Mouse (Mus musculus): ENCODE data around the gene Nuak2.

GRCm38 (mm10) chr1:132367692-132368506, 52.0 kb downstream of the Nuak2 start:
- TF ChIP-seq CTCF (IDR thresholded peaks at IDR 0.05; ENCODE audit: extremely low read depth, insufficient read depth, low read length) (peak; percentile 98), POLR2A (IDR thresholded peaks at IDR 0.05; ENCODE audit: extremely low read depth, insufficient read depth, low read length) (no peak)

Measured in cortical plate, adult 2 months (tissue).